Mouse (Mus musculus): ENCODE results near the gene Dnajb12.

- TF ChIP-seq CTCF (IDR thresholded peaks at IDR 0.05; ENCODE audit: control insufficient read depth, insufficient read depth, insufficient replicate concordance, low read depth, low read length): no peak
- TF ChIP-seq POLR2A (IDR thresholded peaks at IDR 0.05; ENCODE audit: control insufficient read depth, low read depth, low read length): no peak
Measured at GRCm38 (mm10) chr10:59849371-59849770, 30.0 kb upstream of the Dnajb12 start.
